Mouse (Mus musculus): ENCODE data around the gene Slc45a1. TPM values are rescaled to one million over a fixed set of nuclear protein-coding genes. Genes with fewer than 3 reads are reported as not detected.

Gene Slc45a1
- polyA plus RNA-seq, 1 experiment from 2014 or later = 0.63 TPM

DNA sequence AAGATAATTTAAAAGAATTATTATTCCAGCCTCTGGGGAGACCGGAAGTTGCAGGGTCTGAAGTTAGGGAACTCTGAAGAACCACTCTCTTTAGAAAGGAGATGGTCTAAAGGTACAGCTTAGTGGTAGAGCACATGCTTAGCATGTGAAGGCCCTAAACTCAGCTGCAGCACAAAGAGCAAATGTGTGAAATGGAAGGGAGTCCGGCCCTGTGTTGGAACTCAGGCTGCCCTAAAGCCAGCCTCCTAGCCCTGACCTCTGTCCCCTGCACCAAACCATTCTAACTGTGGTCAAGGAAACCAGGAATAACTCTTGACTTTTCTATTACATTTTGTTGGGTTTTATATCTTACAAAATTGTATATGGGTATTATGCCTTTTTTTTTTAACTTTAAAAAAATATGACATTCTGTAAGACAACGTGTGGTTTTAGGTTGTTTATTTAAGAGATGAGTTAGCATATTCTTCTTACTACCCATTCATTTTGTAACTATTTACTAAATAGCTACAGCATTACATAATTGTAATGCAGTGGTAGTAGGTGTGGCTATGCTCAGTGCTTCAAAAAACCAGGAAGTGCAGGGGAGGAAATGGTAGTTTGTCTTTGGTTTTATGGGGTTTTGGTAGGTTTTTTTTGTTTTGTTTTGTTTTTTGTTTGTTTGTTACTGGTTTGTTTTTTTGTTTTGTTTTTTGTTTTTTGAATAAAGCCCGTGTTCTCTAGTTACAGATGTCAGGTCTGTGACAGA lies 58.3 kb downstream of the Slc45a1 start:
- Histone ChIP-seq H3K27ac (replicated peaks) (no peak overlapping the region), H3K9me3 (ENCODE audit: control insufficient read depth, low read length) (no peaks in the 10 kb centered on the region), H3K9ac (ENCODE audit: low read length) (no peak overlapping the region), H3K4me1 (replicated peaks; ENCODE audit: control insufficient read depth, insufficient read depth) (0 out of 2 replicates have a peak, but pooled peaks cover 2% of the 10 kb centered on the region), H3K4me3 (ENCODE audit: low read depth, low read length) (no peak overlapping the region), H3K36me3 (ENCODE audit: control insufficient read depth, insufficient read depth, low read length) (no peaks in the 10 kb centered on the region), H3K4me2 (replicated peaks; ENCODE audit: low read depth) (no peak overlapping the region), H3K27me3 (ENCODE audit: control insufficient read depth, insufficient read depth, low read length) (no peaks in the 10 kb centered on the region)
- DNase-seq (ENCODE audit: low spot score) = no peak
- ATAC-seq (ENCODE audit: low FRiP score, low TSS enrichment) = no peak
- 59% methylated on average over 4 of the region's 4 CpGs for WGBS
- TF ChIP-seq CTCF (IDR thresholded peaks at IDR 0.05; ENCODE audit: low read depth) = no peak
- TF ChIP-seq EP300 (optimal IDR thresholded peaks at IDR 0.05) = no peak

DNA sequence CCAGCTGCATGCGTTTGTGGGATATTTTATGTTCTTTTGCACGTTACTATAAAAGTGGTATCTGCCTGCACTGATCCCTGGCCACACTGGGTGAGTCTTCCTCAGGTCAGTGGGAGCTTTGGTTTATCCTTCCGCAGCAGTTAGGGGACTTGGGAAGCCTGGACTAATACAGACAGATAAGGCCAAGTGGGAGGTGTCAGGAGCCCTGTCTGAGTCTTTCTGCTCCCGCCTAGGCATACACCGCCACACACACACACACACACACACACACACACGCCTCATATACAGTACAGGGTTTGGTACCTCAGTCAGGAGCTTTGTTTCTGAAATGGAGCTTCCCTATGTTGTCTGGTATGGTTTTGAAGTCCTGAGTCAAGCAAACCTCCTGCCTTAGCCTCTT lies 59.9 kb downstream of the Slc45a1 start:
- Histone ChIP-seq H3K4me1 (replicated peaks; ENCODE audit: control insufficient read depth, insufficient read depth) (0 out of 2 replicates have a peak, but pooled peaks cover 3% of the 10 kb centered on the region), H3K4me2 (replicated peaks; ENCODE audit: low read depth) (no peak overlapping the region), H3K9ac (ENCODE audit: low read length) (no peak overlapping the region), H3K9me3 (ENCODE audit: control insufficient read depth, low read length) (no peaks in the 10 kb centered on the region), H3K27me3 (ENCODE audit: control insufficient read depth, insufficient read depth, low read length) (no peaks in the 10 kb centered on the region), H3K27ac (replicated peaks) (peak overlapping the region; percentile 24; the same call in 1 of the 2 replicates), H3K36me3 (ENCODE audit: control insufficient read depth, insufficient read depth, low read length) (no peaks in the 10 kb centered on the region), H3K4me3 (ENCODE audit: low read depth, low read length) (no peak overlapping the region)
- TF ChIP-seq CTCF (IDR thresholded peaks at IDR 0.05; ENCODE audit: low read depth) (no peak), EP300 (optimal IDR thresholded peaks at IDR 0.05) (no peak)
- WGBS = 48% methylated on average over 6 of the region's 6 CpGs
- DNase-seq (ENCODE audit: low spot score) = no peak
- no peak for ATAC-seq (ENCODE audit: low FRiP score, low TSS enrichment)

GRCm38 (mm10) chr4:150591602-150592001 lies 60.4 kb downstream of the Slc45a1 start:
- H3K27ac ChIP-seq (replicated peaks) = no peak overlapping the region
- ATAC-seq (ENCODE audit: low FRiP score, low TSS enrichment) (no peak), DNase-seq (ENCODE audit: low spot score) (no peak)
- no peak overlapping the region for H3K4me3 ChIP-seq (ENCODE audit: low read depth, low read length)
- no peak overlapping the region for H3K9ac ChIP-seq (ENCODE audit: low read length)
- H3K36me3 ChIP-seq (ENCODE audit: control insufficient read depth, insufficient read depth, low read length) = no peaks in the 10 kb centered on the region
- WGBS = 49% methylated on average over 4 of the region's 4 CpGs
- 0 out of 2 replicates have a peak, but pooled peaks cover 3% of the 10 kb centered on the region for H3K4me1 ChIP-seq (replicated peaks; ENCODE audit: control insufficient read depth, insufficient read depth)
- H3K27me3 ChIP-seq (ENCODE audit: control insufficient read depth, insufficient read depth, low read length) = no peaks in the 10 kb centered on the region
- no peak overlapping the region for H3K4me2 ChIP-seq (replicated peaks; ENCODE audit: low read depth)
- TF ChIP-seq CTCF (IDR thresholded peaks at IDR 0.05; ENCODE audit: low read depth) (no peak), EP300 (optimal IDR thresholded peaks at IDR 0.05) (no peak)
- H3K9me3 ChIP-seq (ENCODE audit: control insufficient read depth, low read length) = no peaks in the 10 kb centered on the region

- no peaks in the 10 kb centered on the region for H3K9me3 ChIP-seq (ENCODE audit: control insufficient read depth, low read length)
- H3K4me1 ChIP-seq (replicated peaks; ENCODE audit: control insufficient read depth, insufficient read depth) = 0 out of 2 replicates have a peak, but pooled peaks cover 3% of the 10 kb centered on the region
- TF ChIP-seq EP300 (optimal IDR thresholded peaks at IDR 0.05) (no peak), CTCF (IDR thresholded peaks at IDR 0.05; ENCODE audit: low read depth) (no peak)
- H3K27me3 ChIP-seq (ENCODE audit: control insufficient read depth, insufficient read depth, low read length) = no peaks in the 10 kb centered on the region
- H3K4me2 ChIP-seq (replicated peaks; ENCODE audit: low read depth) = no peak overlapping the region
- H3K9ac ChIP-seq (ENCODE audit: low read length) = no peak overlapping the region
- DNase-seq (ENCODE audit: low spot score) (no peak), ATAC-seq (ENCODE audit: low FRiP score, low TSS enrichment) (no peak)
- H3K4me3 ChIP-seq (ENCODE audit: low read depth, low read length) = no peak overlapping the region
- 21% methylated on average over 3 of the region's 3 CpGs for WGBS
- H3K36me3 ChIP-seq (ENCODE audit: control insufficient read depth, insufficient read depth, low read length) = no peaks in the 10 kb centered on the region
- no peak overlapping the region for H3K27ac ChIP-seq (replicated peaks)
These were observed 61.2 kb downstream of the Slc45a1 start for GRCm38 (mm10) chr4:150590621-150591282.

DNA sequence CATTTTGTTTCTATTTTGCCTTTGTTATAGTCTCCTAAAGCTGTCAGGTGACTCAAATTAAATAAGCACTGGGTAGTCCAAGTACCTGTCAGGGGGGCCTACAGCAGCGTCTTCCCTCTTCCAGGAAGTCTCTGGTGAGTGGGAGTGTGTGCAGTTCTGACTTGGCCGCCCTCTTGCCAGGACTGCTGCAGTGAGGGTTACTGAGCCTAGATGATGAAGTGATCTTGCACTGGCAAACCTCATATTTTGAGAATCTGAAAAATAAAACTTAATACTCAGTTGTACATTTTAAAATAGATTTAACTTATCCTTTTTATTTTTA lies 63.7 kb downstream of the Slc45a1 start:
- no peak overlapping the region for H3K4me3 ChIP-seq (ENCODE audit: low read depth, low read length)
- no peaks in the 10 kb centered on the region for H3K27me3 ChIP-seq (ENCODE audit: control insufficient read depth, insufficient read depth, low read length)
- H3K9ac ChIP-seq (ENCODE audit: low read length) = no peak overlapping the region
- peaks cover 17% of the 10 kb centered on the region for H3K4me1 ChIP-seq (replicated peaks; ENCODE audit: control insufficient read depth, insufficient read depth)
- ATAC-seq (ENCODE audit: low FRiP score, low TSS enrichment) = no peak
- no peak for TF ChIP-seq CTCF (IDR thresholded peaks at IDR 0.05; ENCODE audit: low read depth)
- no peak for TF ChIP-seq EP300 (optimal IDR thresholded peaks at IDR 0.05)
- no peaks in the 10 kb centered on the region for H3K9me3 ChIP-seq (ENCODE audit: control insufficient read depth, low read length)
- no peak for DNase-seq (ENCODE audit: low spot score)
- H3K4me2 ChIP-seq (replicated peaks; ENCODE audit: low read depth) = no peak overlapping the region
- no peak overlapping the region for H3K27ac ChIP-seq (replicated peaks)
- 41% methylated on average over 2 of the region's 2 CpGs for WGBS
- no peaks in the 10 kb centered on the region for H3K36me3 ChIP-seq (ENCODE audit: control insufficient read depth, insufficient read depth, low read length)
